Mouse (Mus musculus) ES-E14 (cell line): Measurements from ENCODE around the gene Acr.

Source experiments
- CHD2 ChIP-seq: IDR thresholded peaks from 2 replicates; pipeline ENCODE4 v1.6.1; 2014; ENCODE audit warnings: mild to moderate bottlenecking, low read depth, low read length, inconsistent platforms
- MAFK ChIP-seq: IDR thresholded peaks from 2 replicates; pipeline ENCODE4 v1.6.1; 2014; ENCODE audit warnings: mild to moderate bottlenecking, low read depth, low read length, inconsistent platforms; ENCODE audit not compliant: insufficient read depth
- ZNF384 ChIP-seq: IDR thresholded peaks from 2 replicates; pipeline ENCODE4 v1.6.1; 2012; ENCODE audit warnings: low read depth, low read length, inconsistent platforms

DNA sequence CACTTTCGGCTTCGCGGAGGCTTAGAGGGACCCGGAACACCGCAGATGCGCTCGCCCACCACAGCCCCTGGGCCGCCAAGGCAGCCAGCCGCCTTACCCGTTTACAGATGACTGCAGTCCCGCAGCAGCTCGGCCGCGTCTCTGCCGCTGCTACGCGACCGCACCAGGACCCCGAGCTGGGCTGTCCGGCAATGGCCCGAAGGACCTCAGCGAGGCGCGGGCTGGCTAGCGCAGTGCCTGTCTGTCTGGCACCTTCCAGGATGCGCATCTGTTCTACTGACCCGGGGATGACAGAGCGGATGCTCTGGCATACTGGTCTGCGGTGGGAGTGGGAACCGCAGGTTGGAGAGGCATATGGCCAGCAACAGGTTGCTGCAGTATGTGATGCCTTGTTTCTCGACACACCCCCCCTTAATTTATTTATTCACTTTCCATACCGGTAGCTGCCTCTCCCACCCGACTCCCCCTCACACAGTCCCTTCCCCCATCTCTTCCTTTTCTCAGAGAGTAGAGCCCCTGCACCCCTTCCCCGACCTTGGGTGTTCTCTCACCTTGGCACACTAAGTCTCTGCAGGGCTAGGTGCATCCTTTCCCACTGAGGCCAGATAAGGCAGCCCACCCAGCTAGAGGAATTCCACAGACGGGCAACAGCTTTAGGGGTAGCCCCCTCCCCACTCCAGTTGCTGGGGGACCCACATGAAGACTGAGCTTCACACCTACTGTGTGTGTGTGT is 23.8 kb downstream of the Acr start, which contains the start of gene Rabl2:
- TF ChIP-seq CHD2 (no peak), MAFK (no peak), ZNF384 (no peak)
